Mouse (Mus musculus) hindbrain, embryonic 15.5 days (tissue): Measurements from ENCODE around the gene B4galt2. TPM values are rescaled to one million over a fixed set of nuclear protein-coding genes. Genes with fewer than 3 reads are reported as not detected.

ENCODE experiments used
- ATAC-seq: fragments of 200-750 bp; cut with Nextera tagmentation; 2 replicates; pipeline ENCODE4 v1.8.0; 2017; ENCODE audit warnings: low read depth, moderate number of reproducible peaks, moderate TSS enrichment; ENCODE audit not compliant: low FRiP score
- H3K27ac ChIP-seq: fragments of 300-500 bp; sonication (generic); replicated peaks from 2 replicates; pipeline ENCODE4 v1.5.1; 2015; ENCODE audit warnings: mild to moderate bottlenecking, inconsistent platforms
- H3K27me3 ChIP-seq: fragments of 300-500 bp; sonication (generic); 2 replicates; pipeline ENCODE4 v1.6.1; 2015; ENCODE audit warnings: control low read depth, inconsistent platforms
- H3K36me3 ChIP-seq: fragments of 300-500 bp; sonication (generic); 2 replicates; pipeline ENCODE4 v1.6.1; 2015; ENCODE audit warnings: control low read depth, inconsistent platforms
- H3K4me1 ChIP-seq: fragments of 300-500 bp; sonication (generic); replicated peaks from 2 replicates; pipeline ENCODE4 v1.6.1; 2015; ENCODE audit warnings: control low read depth, inconsistent platforms
- H3K4me2 ChIP-seq: fragments of 300-500 bp; sonication (generic); 2 replicates; pipeline ENCODE4 v1.6.1; 2015; ENCODE audit warnings: moderate library complexity, mild to moderate bottlenecking, inconsistent platforms
- H3K4me3 ChIP-seq: fragments of 300-500 bp; sonication (generic); 2 replicates; pipeline ENCODE4 v1.5.1; 2015; ENCODE audit warnings: mild to moderate bottlenecking, inconsistent platforms
- H3K9ac ChIP-seq: fragments of 300-500 bp; sonication (generic); 2 replicates; pipeline ENCODE4 v1.6.1; 2015; ENCODE audit warnings: inconsistent platforms
- H3K9me3 ChIP-seq: fragments of 300-500 bp; sonication (generic); 2 replicates; pipeline ENCODE4 v1.6.1; 2016; ENCODE audit warnings: control low read depth, inconsistent platforms
- WGBS: fragments of 180-500 bp; shearing (Covaris S2); methylation state at CpG from one replicate; pipeline ENCODE4 v1.1.7; 2015; 5-methylcytosine and 5-hydroxymethylcytosine counted together
- polyA plus RNA-seq: library from polyadenylated mRNA; unstranded; fragments of >200 nt; fragmentation: Nextera tagmentation; extraction: Ambion mirVana; gene quantifications from 2 replicates; pipeline ENCODE4 v1.2.1, GENCODE M21; 2015

Gene B4galt2
- polyA plus RNA-seq, 1 experiment from 2014 or later = 69.5 TPM

DNA sequence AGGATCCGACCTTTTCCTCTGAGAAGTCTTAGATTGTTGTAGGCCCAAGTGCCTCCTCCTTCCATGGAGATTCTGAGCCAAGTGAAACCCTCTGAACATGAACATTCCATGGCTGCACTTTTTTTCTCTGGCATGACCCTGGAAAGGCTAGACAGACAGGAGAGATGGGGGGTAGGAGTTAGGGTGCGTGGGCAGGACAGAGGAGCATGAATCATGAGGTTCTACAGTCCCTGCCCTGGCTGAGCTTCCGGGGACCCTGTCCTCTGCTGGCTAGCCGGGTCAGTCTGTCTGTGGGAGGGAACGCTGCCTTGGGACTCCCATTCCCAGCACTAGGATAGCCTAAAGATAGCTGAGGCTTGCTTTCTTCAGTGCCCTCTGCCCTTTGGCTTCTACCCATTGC, 38.8 kb downstream of the B4galt2 start:
- no peak overlapping the region for H3K27ac ChIP-seq
- no peaks in the 10 kb centered on the region for H3K9me3 ChIP-seq
- H3K4me1 ChIP-seq = peaks cover 14% of the 10 kb centered on the region
- H3K36me3 ChIP-seq = no peaks in the 10 kb centered on the region
- no peak for ATAC-seq
- no peak overlapping the region for H3K9ac ChIP-seq
- H3K4me3 ChIP-seq = no peak overlapping the region
- no peak overlapping the region for H3K4me2 ChIP-seq
- 90% methylated on average over 5 of the region's 5 CpGs for WGBS
- no peaks in the 10 kb centered on the region for H3K27me3 ChIP-seq

DNA sequence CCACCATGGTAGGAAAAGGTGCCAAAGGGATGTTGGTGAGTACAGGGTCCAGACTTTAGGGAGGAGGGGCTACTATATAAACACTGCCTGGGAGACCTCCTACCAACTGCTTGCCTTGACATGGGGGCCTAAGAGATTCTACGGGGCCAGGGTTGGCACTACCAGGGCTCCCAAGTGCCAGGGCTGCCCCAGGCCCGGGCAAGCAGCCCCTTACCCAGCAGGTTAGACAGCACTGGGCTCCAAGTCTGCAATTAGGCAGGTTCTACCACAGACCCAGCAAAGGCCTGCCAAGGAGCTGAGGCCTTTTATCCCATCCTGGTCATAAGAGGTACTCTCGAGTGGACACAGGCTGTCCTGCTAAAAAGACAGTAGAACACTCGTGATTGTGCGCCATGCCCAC, 40.2 kb downstream of the B4galt2 start:
- 89% methylated on average over 5 of the region's 5 CpGs for WGBS
- no peak overlapping the region for H3K4me3 ChIP-seq
- no peak overlapping the region for H3K4me2 ChIP-seq
- H3K36me3 ChIP-seq = no peaks in the 10 kb centered on the region
- H3K9ac ChIP-seq = no peak overlapping the region
- no peaks in the 10 kb centered on the region for H3K27me3 ChIP-seq
- H3K4me1 ChIP-seq = peaks cover 8% of the 10 kb centered on the region
- H3K27ac ChIP-seq = no peak overlapping the region
- ATAC-seq = no peak
- no peaks in the 10 kb centered on the region for H3K9me3 ChIP-seq

DNA sequence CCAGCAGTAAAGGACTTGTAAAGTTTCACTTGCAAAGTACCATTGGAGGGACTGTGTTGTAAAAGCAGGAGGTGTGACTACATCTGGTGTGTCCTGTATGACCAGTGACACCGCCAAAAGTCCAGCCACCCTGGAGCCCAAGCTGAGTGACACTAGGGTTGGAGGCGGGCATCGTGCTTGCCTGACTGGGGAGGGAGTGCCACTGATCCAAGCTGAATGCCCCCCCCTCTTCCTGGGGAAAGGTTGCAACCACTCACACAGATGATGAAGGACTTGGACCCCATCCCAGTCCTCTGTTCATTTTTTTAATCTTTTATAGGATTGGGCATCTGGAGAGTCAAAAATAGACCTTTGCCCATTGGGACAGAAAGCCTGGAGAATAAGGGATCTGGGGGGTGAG, 41.7 kb downstream of the B4galt2 start:
- H3K4me2 ChIP-seq = no peak overlapping the region
- no peaks in the 10 kb centered on the region for H3K36me3 ChIP-seq
- H3K9me3 ChIP-seq = no peaks in the 10 kb centered on the region
- H3K27ac ChIP-seq = no peak overlapping the region
- WGBS = 88% methylated on average over 3 of the region's 3 CpGs
- H3K4me3 ChIP-seq = no peak overlapping the region
- peaks cover 5% of the 10 kb centered on the region for H3K4me1 ChIP-seq
- no peak for ATAC-seq
- H3K9ac ChIP-seq = no peak overlapping the region
- no peaks in the 10 kb centered on the region for H3K27me3 ChIP-seq

DNA sequence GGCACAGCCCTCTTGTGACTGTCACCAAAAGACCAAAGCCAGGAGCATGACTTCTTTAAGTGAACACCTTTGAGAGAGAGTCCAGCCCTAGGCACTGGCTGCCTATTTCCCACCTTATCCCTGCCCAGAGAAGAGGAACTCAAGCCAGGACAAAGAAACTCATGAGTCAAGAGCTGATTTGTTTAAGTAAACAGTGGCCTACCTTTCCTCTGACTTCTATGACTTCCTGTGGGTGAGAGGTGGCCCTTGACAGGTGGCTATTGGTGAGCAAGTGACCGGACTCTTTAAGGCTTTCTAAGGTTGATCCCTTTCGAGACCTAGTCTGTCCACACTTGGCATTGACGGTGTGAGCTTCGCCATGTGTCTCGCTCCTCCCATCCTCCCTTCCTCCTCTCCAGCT, 42.5 kb downstream of the B4galt2 start:
- Histone ChIP-seq H3K9ac (no peak overlapping the region), H3K4me1 (peaks cover 4% of the 10 kb centered on the region), H3K36me3 (no peaks in the 10 kb centered on the region), H3K4me2 (no peak overlapping the region), H3K27ac (no peak overlapping the region), H3K4me3 (no peak overlapping the region), H3K9me3 (no peaks in the 10 kb centered on the region), H3K27me3 (no peaks in the 10 kb centered on the region)
- no peak for ATAC-seq
- 92% methylated on average over 5 of the region's 5 CpGs for WGBS

DNA sequence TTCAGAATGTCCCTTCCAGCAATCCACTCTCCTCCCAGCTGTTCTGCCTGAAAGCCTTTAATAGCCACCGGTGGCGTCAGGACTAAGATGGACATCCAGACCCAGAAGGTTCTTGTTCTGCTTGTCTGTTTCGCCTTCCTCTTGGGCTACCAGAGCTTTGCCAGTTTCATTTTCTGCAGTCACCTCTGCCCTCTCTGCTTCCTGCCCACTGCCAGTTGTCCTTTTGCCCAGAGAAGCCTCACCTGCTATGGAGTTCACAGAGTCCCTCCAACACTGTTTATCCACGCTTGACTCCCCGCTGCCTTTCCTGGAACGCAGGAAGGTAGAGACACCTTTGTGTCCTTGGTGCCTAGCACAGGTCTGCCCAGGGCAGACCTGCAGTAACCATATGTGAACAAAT, 43.9 kb downstream of the B4galt2 start:
- Histone ChIP-seq H3K4me3 (no peak overlapping the region), H3K27me3 (no peaks in the 10 kb centered on the region), H3K9me3 (no peaks in the 10 kb centered on the region), H3K36me3 (no peaks in the 10 kb centered on the region), H3K4me2 (no peak overlapping the region), H3K4me1 (peaks cover 11% of the 10 kb centered on the region), H3K9ac (no peak overlapping the region), H3K27ac (no peak overlapping the region)
- ATAC-seq = no peak
- 79% methylated on average over 6 of the region's 6 CpGs for WGBS

DNA sequence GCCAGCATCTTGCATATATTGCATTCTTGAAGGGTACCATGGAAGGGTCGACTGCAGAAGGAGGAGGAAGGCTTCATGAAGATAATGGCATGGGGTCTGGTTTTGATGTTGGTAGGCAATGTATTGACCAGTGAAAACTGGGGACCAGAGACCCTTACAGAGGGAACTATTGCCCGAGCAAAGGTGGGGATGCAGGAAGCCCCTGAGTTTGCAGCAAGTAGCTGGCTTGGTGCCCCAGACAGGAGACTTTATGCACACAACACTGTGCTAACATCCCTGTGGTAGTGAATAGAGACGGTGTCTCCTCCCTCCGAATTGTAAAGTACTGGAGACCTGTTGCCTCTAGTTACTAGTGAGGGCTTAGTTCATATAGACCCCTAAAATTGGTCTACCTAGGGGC, 46.0 kb downstream of the B4galt2 start:
- ATAC-seq = no peak
- H3K4me3 ChIP-seq = no peak overlapping the region
- H3K27me3 ChIP-seq = no peaks in the 10 kb centered on the region
- no peak overlapping the region for H3K9ac ChIP-seq
- peak overlapping the region; percentile 85; the same call in 1 of the 2 replicates for H3K4me2 ChIP-seq
- no peaks in the 10 kb centered on the region for H3K9me3 ChIP-seq
- peaks cover 15% of the 10 kb centered on the region for H3K4me1 ChIP-seq
- 66% methylated on average over 4 of the region's 4 CpGs for WGBS
- no peak overlapping the region for H3K27ac ChIP-seq
- H3K36me3 ChIP-seq = no peaks in the 10 kb centered on the region

DNA sequence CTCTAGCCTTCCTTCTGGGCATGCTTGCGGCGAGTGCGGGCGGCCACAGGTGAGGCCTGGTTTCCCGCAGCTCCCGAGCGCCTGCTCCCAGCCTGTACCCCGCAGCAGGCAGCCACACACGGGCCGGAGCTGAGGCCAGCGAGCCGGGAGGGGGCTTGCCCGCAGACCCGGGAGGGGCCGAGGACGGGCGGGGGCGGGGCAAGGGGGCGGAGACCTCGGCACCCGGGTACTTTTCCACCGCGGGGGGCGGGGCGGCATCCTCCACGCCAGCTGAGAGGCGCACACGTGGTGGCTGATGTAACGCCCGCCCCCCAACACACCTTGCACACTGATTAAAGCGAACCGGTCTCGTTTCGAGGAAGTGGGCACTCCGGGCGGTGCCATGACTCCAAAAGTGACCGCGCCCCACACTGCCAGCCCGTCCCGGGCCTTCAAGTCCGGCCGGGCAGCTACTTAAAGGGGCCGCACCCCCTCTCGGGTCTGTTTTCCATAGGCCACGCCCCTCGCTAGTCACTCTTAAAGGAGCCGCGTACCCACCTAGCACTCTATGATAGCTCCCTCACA, 47.0 kb downstream of the B4galt2 start:
- no peaks in the 10 kb centered on the region for H3K27me3 ChIP-seq
- peak overlapping the region; percentile 85 for H3K4me2 ChIP-seq
- peak; percentile 92 for ATAC-seq
- peak overlapping the region; percentile 73 for H3K4me3 ChIP-seq
- peak overlapping the region; percentile 80 for H3K9ac ChIP-seq
- peaks cover 15% of the 10 kb centered on the region for H3K4me1 ChIP-seq
- no peaks in the 10 kb centered on the region for H3K9me3 ChIP-seq
- H3K36me3 ChIP-seq = no peaks in the 10 kb centered on the region
- WGBS = under 1% methylated on average over 34 of the region's 48 CpGs
- peak overlapping the region; percentile 91 for H3K27ac ChIP-seq

DNA sequence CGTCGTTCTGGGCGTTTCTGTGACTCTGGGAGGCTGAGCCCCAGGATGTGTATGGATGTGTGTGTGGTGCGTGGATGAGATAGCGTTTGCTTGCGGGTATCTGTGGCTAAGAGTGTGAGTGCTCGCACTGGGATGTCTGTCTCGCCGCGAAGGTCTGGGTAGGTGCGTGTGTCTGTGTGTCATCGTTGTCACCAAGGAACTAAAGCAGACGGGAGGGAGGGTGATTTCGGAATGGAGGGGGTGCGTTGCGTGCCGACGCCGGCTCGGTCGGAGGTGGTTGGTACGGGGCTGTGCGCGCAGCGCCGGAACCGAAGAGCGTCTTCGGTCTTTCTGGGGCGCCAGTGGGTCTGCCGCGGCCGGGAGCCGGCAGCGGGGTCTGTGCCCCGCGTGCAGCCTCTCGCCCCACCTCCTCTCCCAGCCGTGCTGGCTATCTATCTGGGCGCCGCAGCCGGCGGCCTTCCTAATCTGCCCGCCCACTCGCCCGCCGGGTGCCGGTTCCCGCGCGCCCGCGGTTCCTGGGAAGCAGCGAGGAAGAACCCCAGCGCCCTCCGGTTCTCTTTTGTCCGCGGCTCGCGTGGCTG, 47.7 kb downstream of the B4galt2 start:
- under 1% methylated on average over 57 of the region's 60 CpGs for WGBS

DNA sequence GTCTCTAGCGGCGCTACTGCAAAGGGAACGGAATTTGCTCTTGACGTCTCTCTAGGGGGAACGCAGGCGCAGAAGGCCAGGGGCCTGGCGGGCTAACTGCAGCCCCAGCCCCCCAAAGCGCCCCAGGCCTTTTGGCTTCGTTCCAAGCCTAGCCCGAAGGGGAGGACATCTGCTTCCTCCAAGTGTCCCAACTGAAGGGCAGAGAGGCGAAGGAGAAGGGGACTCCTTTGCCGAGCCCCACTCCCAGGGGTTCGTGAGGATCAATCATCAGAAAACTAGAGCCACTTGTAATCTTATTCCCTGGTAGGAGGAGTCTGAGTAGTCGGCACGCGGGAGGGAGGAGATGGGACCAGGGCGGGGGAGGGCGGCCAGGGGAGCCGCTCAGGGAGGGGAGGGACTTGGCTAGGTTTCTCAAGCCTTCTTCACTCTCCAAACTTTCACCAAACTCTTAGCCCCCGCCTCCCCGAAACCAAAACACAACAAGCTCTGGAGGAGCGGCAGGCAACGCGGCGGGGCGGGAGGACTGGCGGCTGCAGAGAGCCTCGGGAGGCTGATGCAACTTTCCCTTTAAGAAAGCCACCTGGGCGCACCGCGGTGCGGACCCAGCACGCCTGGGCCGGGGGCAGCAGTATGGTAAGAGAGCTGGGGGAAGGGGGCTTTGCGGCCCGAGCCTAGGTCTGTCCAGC, 48.3 kb downstream of the B4galt2 start:
- peak; percentile 47 for ATAC-seq
- under 1% methylated on average over 34 of the region's 36 CpGs for WGBS
- no peaks in the 10 kb centered on the region for H3K9me3 ChIP-seq
- no peaks in the 10 kb centered on the region for H3K36me3 ChIP-seq
- peak overlapping the region; percentile 73 for H3K4me3 ChIP-seq
- H3K4me2 ChIP-seq = peak overlapping the region; percentile 85
- no peaks in the 10 kb centered on the region for H3K27me3 ChIP-seq
- peak overlapping the region; percentile 91 for H3K27ac ChIP-seq
- peaks cover 17% of the 10 kb centered on the region for H3K4me1 ChIP-seq
- H3K9ac ChIP-seq = peak overlapping the region; percentile 80

More for the DNA sequence above, 47.7 kb downstream of the B4galt2 start:
- Histone ChIP-seq H3K4me3 (peak overlapping the region; percentile 73), H3K27me3 (no peaks in the 10 kb centered on the region), H3K4me2 (peak overlapping the region; percentile 85), H3K9me3 (no peaks in the 10 kb centered on the region), H3K27ac (peak overlapping the region; percentile 91), H3K4me1 (peaks cover 15% of the 10 kb centered on the region), H3K9ac (peak overlapping the region; percentile 80), H3K36me3 (no peaks in the 10 kb centered on the region)
- ATAC-seq = peak; percentile 33

DNA sequence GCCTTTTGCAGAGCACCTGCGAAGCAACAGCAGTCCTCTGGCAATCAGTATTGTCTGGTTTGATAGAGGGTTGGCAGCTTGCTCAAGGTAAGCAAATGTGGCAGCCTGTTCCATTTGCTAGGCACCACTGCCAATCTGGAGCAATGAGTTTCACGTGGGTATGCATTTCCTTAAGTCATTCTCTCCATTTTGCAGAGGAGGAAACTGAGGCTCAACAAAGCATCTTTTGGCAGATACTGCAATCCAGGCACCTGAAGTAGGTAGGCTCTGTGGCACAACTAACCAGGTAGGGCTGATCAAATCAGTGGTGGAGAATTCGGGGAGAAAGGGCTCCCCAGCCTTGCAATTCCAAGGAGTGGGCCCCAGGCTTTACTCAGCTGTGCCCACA, 48.8 kb downstream of the B4galt2 start, which contains the start of gene Slc6a9:
Gene Slc6a9, plus strand, starts transcription at position 50 of the 388 bp plus-strand sequence.
- no peaks in the 10 kb centered on the region for H3K36me3 ChIP-seq
- no peak for ATAC-seq
- peak within 1 kb of the TSS; percentile 80 for H3K9ac ChIP-seq
- peaks cover 21% of the 10 kb centered on the region for H3K4me1 ChIP-seq
- peak within 1 kb of the TSS; percentile 85 for H3K4me2 ChIP-seq
- H3K27me3 ChIP-seq = no peaks in the 10 kb centered on the region
- WGBS = 28% methylated on average over 3 of the region's 3 CpGs
- H3K27ac ChIP-seq = peak within 1 kb of the TSS; percentile 91
- peak within 1 kb of the TSS; percentile 73 for H3K4me3 ChIP-seq
- no peaks in the 10 kb centered on the region for H3K9me3 ChIP-seq

DNA sequence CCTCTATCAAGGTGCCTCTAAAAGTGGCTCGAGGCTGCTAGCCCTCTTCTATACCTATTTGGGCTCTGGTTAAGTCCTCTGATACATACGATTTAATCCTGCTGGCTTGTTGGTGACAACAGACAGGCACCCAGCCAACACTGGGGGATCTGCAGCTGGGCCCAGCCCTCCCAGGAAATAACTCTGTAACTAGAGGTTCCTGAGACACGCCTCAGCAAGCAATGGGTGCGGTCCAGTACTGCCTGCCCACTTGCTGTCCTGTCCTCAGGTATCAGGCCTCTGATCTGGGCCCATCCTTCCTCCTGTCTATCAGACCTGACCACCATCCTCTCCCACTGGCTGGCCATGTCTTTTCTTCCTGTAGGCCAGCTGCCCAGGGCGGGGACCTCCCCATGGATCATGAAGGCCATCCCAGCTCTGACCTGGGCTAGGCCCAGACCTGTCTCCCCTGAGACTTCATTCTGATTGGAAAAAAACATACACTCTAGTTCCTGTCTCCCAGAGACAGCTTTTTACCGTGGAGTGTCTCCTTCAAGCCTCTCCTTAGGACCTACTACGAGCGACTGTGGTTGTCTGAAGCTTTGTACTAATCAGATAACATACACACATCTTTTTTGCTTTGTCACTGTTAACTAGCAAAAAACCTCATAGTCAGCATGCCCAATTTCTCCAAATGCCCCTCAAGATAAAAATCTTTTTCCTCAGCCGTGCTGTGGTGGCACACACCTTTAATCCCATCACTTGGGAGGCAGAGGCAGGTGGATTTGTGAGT, 51.2 kb downstream of the B4galt2 start:
- WGBS = 83% methylated on average over 9 of the region's 9 CpGs
- Histone ChIP-seq H3K4me2 (no peak overlapping the region), H3K4me1 (peaks cover 21% of the 10 kb centered on the region), H3K9me3 (no peaks in the 10 kb centered on the region), H3K27ac (no peak overlapping the region), H3K36me3 (no peaks in the 10 kb centered on the region), H3K27me3 (no peaks in the 10 kb centered on the region), H3K4me3 (no peak overlapping the region), H3K9ac (no peak overlapping the region)
- ATAC-seq = no peak

DNA sequence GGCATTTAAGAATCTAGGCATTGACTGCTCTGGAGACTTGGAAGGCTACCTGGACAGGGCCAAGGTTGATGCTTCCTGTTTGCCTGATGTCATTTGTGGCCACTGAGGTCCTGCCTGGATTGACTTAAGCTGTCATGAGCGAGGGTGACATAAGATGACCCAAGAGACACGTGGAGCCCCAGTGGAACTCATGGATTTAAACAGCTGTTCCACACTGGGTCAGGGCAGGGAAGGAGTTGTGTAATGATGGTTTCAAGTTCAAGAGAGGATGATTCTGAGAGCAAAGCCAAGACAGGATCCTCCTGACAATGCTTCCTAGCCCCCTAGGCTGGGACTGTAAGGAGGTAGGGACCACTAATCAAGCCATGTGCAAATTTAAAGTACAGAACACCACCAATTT, 51.8 kb downstream of the B4galt2 start:
- no peak for ATAC-seq
- Histone ChIP-seq H3K4me1 (peaks cover 17% of the 10 kb centered on the region), H3K4me3 (no peak overlapping the region), H3K4me2 (no peak overlapping the region), H3K9me3 (no peaks in the 10 kb centered on the region), H3K9ac (no peak overlapping the region), H3K36me3 (no peaks in the 10 kb centered on the region), H3K27me3 (no peaks in the 10 kb centered on the region), H3K27ac (no peak overlapping the region)
- 79% methylated on average over 2 of the region's 2 CpGs for WGBS
